Mouse (Mus musculus): Measurements from ENCODE around the gene Gm5751. TPM values are rescaled to one million over a fixed set of nuclear protein-coding genes. Genes with fewer than 3 reads are reported as not detected.

The Gm5751 gene
- polyA plus RNA-seq, 1 experiment from 2014 or later: not detected

DNA sequence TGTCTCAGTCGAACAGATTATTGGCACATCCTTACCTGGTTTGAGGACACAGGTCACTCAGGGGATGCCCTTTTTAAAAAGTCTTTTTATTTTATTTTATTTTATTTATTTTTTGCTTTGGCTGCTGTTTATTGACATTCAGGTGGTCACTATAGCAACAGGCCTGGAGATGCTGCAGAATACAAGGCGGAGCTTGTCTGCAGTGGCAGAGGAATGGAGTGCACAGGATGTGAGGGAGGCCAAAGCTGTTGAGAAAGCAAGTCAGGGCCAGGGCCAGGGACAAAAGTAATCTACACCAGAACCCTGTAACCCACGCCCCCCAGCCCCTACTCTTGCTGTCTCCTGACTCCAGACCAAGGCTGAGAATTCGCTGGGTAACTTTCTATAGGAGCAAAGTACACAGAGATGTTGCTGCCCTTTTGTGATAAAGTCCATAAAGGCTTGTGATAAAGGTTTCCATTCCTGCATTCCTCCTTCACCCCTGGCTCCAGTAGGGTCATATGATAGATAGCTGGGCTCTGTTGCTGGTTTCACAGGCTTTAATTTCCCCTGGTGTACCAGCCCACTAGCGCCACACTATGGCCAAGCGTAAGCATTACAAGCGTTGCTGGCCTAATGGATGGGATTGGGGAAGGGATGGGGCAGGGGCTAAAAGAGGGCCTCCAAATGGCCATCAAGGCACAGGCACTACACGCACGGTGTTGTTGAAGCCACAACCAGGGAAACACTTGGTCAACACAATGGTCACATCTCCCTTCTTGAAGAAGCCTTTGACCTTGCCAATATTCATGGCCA is 48.0 kb downstream of the Gm5751 start:
- WGBS (ENCODE audit: insufficient replicate concordance): 41% methylated on average over 9 of the region's 9 CpGs

DNA sequence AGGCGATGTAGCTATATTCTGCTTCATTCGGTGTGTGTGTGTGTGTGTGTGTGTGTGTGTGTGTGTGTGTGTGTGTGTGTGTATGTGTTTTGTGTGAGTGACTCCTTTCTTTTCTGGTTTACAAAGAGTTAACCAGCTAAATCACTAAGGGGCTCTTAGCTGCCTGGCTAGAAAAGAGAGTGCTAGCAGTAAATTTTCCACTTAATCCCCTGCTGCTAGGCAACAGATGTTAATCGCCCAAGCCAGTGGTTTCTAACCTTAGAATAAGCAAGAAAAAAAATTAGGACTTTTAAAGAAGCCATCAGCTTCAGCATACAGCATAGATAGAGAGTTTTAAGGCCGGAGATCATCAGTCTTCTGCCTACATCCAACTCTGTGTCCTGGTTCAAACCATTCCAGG is 53.3 kb downstream of the Gm5751 start:
- no peaks in the 10 kb centered on the region for H3K27me3 ChIP-seq (replicated peaks)

More for the DNA sequence above, 48.0 kb downstream of the Gm5751 start:
- no peak for ATAC-seq
- Histone ChIP-seq H3K27me3 (replicated peaks) (no peaks in the 10 kb centered on the region), H3K27ac (no peak overlapping the region), H3K9me3 (replicated peaks) (no peaks in the 10 kb centered on the region), H3K4me3 (no peak overlapping the region), H3K9ac (no peak overlapping the region), H3K4me2 (no peak overlapping the region), H3K36me3 (no peaks in the 10 kb centered on the region), H3K4me1 (no peaks in the 10 kb centered on the region)

More for the DNA sequence above, 53.3 kb downstream of the Gm5751 start:
- Histone ChIP-seq H3K4me3 (no peak overlapping the region), H3K4me2 (no peak overlapping the region), H3K36me3 (no peaks in the 10 kb centered on the region), H3K4me1 (no peaks in the 10 kb centered on the region), H3K27ac (no peak overlapping the region), H3K9me3 (replicated peaks) (no peaks in the 10 kb centered on the region), H3K9ac (no peak overlapping the region)
- ATAC-seq: no peak
- WGBS (ENCODE audit: insufficient replicate concordance): 32% methylated on average over 4 of the region's 4 CpGs

Other genes with a start within 250 kb of the Gm5751 start
- gene Ssxb8, start 183.4 kb upstream of the Gm5751 start, polyA plus RNA-seq (2016; fragmentation: Nextera tagmentation; extraction: Ambion mirVana): not detected in 2 replicates
- not detected in 2 replicates for gene Ssx9, start 125.8 kb upstream of the Gm5751 start, polyA plus RNA-seq (2016; fragmentation: Nextera tagmentation; extraction: Ambion mirVana)
- gene Ssxb5, start 70.6 kb upstream of the Gm5751 start, polyA plus RNA-seq (2016; fragmentation: Nextera tagmentation; extraction: Ambion mirVana): not detected in 2 replicates
- not detected in 2 replicates for gene Gm6592, start 30.3 kb upstream of the Gm5751 start, polyA plus RNA-seq (2016; fragmentation: Nextera tagmentation; extraction: Ambion mirVana)
- gene B630019K06Rik, start 18.1 kb downstream of the Gm5751 start, polyA plus RNA-seq (2016; fragmentation: Nextera tagmentation; extraction: Ambion mirVana): 0.32 and 0.49 TPM in 2 replicates
- gene Fthl17b, start 88.7 kb downstream of the Gm5751 start, polyA plus RNA-seq (2016; fragmentation: Nextera tagmentation; extraction: Ambion mirVana): not detected in 2 replicates
- not detected in 2 replicates for gene Fthl17c, start 102.3 kb downstream of the Gm5751 start, polyA plus RNA-seq (2016; fragmentation: Nextera tagmentation; extraction: Ambion mirVana)
- gene Fthl17d, start 112.5 kb downstream of the Gm5751 start, polyA plus RNA-seq (2016; fragmentation: Nextera tagmentation; extraction: Ambion mirVana): not detected in 2 replicates
- gene Fthl17e, start 159.2 kb downstream of the Gm5751 start, polyA plus RNA-seq (2016; fragmentation: Nextera tagmentation; extraction: Ambion mirVana): not detected in 2 replicates
- gene Fthl17f, start 188.8 kb downstream of the Gm5751 start, polyA plus RNA-seq (2016; fragmentation: Nextera tagmentation; extraction: Ambion mirVana): not detected in 2 replicates
- not detected in 2 replicates for gene 4930402K13Rik, start 230.3 kb downstream of the Gm5751 start, polyA plus RNA-seq (2016; fragmentation: Nextera tagmentation; extraction: Ambion mirVana)